Mouse (Mus musculus): ENCODE data around the gene Armc5. TPM values are rescaled to one million over a fixed set of nuclear protein-coding genes. Genes with fewer than 3 reads are reported as not detected.

Gene Armc5
- polyA plus RNA-seq, 1 experiment from 2014 or later: 17.3 TPM

DNA sequence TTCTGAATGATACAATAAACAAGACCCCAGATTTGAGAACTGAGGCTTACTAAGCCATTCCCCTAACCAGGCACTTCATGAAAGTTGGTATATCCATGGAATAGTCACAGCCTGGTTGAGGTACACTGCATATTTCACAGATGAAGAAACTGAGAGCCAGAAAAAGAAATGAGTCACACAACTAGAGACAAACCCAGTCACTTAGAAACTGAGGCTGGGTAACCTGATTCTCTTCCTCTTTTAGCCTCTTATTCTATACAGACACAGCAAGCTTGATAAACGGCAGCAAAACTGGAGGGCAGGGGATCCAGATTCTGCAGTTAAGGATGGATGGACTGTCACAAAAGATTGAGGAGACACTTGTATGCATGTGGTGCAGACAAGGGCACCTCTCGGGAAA, 2.3 kb upstream of the Armc5 start:
- TF ChIP-seq CTCF (IDR thresholded peaks at IDR 0.05): no peak
- CTCF ChIA-PET: no interaction called here
- ATAC-seq (no peak), DNase-seq (ENCODE audit: low read depth, low spot score) (no peak)
- H3K27me3 ChIP-seq: no peaks in the 10 kb centered on the region
- POLR2A ChIA-PET: no interaction called here
- in situ Hi-C loops (cut with MboI; ENCODE audit: low pct_unique_long_range_greater_than_20kb): no loop called here

GRCm38 (mm10) chr7:128235481-128235880, 1.7 kb upstream of the Armc5 start:
- no peak for TF ChIP-seq CTCF (IDR thresholded peaks at IDR 0.05)
- DNase-seq (ENCODE audit: low read depth, low spot score): no peak
- no peaks in the 10 kb centered on the region for H3K27me3 ChIP-seq
- POLR2A ChIA-PET: interaction anchor here (0.7 kb wide), 1 partner anchor 26 kb away, joined by 5 read pairs; no protein-coding TSS in a partner anchor
- in situ Hi-C loops (cut with MboI; ENCODE audit: low pct_unique_long_range_greater_than_20kb): no loop called here
- ATAC-seq: no peak
- CTCF ChIA-PET: interaction anchor here (2.2 kb wide), 1 partner anchor 10 kb away, joined by 6 read pairs; no protein-coding TSS in a partner anchor

DNA sequence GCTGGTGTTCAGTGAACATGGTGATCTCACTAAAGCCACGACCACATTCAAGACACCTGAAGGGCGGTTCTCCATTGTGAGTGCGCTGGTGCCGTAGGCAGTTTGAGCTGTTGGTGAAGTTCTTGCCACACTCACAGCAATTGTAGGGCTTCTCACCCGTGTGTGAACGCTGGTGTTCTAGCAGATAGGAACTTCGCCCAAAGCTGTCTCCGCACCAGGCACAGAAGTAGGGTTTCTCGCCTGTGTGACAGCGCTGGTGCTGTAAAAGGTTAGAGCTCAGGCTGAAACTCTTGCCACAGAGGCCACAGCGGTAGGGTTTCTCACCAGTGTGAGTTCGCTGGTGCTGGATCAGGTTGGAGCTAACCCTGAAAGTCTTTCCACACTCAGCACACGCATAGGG, 716 bp upstream of the Armc5 start:
- in situ Hi-C loops (cut with MboI; ENCODE audit: low pct_unique_long_range_greater_than_20kb): no loop called here
- ChIA-PET CTCF (interaction anchor here (1.0 to 2.2 kb wide), 5 partner anchors 11 to 108 kb away, joined by 3 to 6 read pairs (median 3); no protein-coding TSS in a partner anchor), POLR2A (interaction anchor here (2.8 kb wide), 1 partner anchor 10 kb away, joined by 13 read pairs; the partner anchor contains the start of gene Tgfb1i1)
- TF ChIP-seq CTCF (IDR thresholded peaks at IDR 0.05): no peak
- ATAC-seq: no peak
- DNase-seq (ENCODE audit: low read depth, low spot score): no peak
- no peaks in the 10 kb centered on the region for H3K27me3 ChIP-seq

DNA sequence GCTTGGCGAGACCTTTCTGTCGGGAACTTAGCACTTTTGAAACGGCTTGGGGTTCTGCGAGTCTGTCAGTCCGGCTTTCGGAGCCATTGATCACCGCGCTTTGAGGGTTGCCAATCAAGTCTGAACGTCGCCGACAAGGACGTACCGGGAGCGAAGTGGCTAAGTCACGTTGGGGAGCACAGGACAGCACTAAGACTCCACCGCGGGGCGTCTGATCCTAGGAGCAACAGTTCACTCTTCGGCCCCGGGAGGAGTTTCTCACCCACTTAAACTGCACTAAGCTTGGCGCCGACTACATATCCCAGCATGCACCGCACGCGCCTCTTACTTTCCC, 418 bp downstream of the Armc5 start:
- CTCF ChIA-PET: interaction anchor here (1.0 to 2.2 kb wide), 6 partner anchors 10 to 106 kb away, joined by 3 to 6 read pairs (median 3); partner anchors contain the start of gene Tgfb1i1
- ATAC-seq: no peak
- POLR2A ChIA-PET: interaction anchor here (0.9 to 2.8 kb wide), 2 partner anchors 9 to 11 kb away, joined by 3 to 13 read pairs; partner anchors contain the start of gene Tgfb1i1

GRCm38 (mm10) chr7:128237927-128238778, 1.0 kb downstream of the Armc5 start, which contains the start of gene 9130023H24Rik:
9130023H24Rik (minus strand) TSS chr7:128238031.
- in situ Hi-C loops (cut with MboI; ENCODE audit: low pct_unique_long_range_greater_than_20kb): no loop called here
- TF ChIP-seq CTCF (IDR thresholded peaks at IDR 0.05): no peak
- ATAC-seq (peak; percentile 88), DNase-seq (ENCODE audit: low read depth, low spot score) (peak; percentile 98)
- ChIA-PET POLR2A (interaction anchor here (0.8 to 2.8 kb wide), 3 partner anchors 8 to 14 kb away, joined by 3 to 13 read pairs (median 3); partner anchors contain the start of gene Tgfb1i1), CTCF (interaction anchor here (1.0 to 1.6 kb wide), 4 partner anchors 9 to 456 kb away, joined by 3 read pairs; partner anchors contain the start of gene Tgfb1i1)
- H3K27me3 ChIP-seq: no peaks in the 10 kb centered on the region

More for the DNA sequence above, 418 bp downstream of the Armc5 start:
- no peak for TF ChIP-seq CTCF (IDR thresholded peaks at IDR 0.05)
- in situ Hi-C loops (cut with MboI; ENCODE audit: low pct_unique_long_range_greater_than_20kb): no loop called here
- DNase-seq (ENCODE audit: low read depth, low spot score): no peak
- no peaks in the 10 kb centered on the region for H3K27me3 ChIP-seq

DNA sequence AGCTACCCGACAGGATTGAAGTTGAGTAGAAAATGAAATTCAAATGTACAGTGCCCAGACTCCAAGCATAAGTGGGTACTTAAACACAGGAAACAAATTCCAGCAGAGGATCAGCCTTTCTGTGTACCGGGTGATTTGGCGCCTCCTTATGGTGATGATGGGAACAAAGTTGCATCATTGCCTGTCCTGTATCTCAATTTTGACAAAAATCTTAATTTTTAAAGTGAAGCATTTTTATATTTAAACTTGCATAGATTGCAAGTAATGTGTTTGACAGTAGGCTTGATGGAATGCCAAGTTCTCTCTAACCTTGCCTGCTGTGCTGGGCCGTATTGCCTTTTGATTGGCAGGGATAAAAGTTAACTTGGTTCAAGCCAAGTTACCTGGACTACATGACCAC, 1.8 kb downstream of the Armc5 start:
- no peak for ATAC-seq
- POLR2A ChIA-PET: interaction anchor here (2.8 kb wide), 1 partner anchor 8 kb away, joined by 13 read pairs; the partner anchor contains the start of gene Tgfb1i1
- no peak for TF ChIP-seq CTCF (IDR thresholded peaks at IDR 0.05)
- no peak for DNase-seq (ENCODE audit: low read depth, low spot score)
- in situ Hi-C loops (cut with MboI; ENCODE audit: low pct_unique_long_range_greater_than_20kb): no loop called here
- H3K27me3 ChIP-seq: no peaks in the 10 kb centered on the region
- CTCF ChIA-PET: interaction anchor here (1.0 to 1.4 kb wide), 2 partner anchors 32 to 455 kb away, joined by 3 read pairs; no protein-coding TSS in a partner anchor

DNA sequence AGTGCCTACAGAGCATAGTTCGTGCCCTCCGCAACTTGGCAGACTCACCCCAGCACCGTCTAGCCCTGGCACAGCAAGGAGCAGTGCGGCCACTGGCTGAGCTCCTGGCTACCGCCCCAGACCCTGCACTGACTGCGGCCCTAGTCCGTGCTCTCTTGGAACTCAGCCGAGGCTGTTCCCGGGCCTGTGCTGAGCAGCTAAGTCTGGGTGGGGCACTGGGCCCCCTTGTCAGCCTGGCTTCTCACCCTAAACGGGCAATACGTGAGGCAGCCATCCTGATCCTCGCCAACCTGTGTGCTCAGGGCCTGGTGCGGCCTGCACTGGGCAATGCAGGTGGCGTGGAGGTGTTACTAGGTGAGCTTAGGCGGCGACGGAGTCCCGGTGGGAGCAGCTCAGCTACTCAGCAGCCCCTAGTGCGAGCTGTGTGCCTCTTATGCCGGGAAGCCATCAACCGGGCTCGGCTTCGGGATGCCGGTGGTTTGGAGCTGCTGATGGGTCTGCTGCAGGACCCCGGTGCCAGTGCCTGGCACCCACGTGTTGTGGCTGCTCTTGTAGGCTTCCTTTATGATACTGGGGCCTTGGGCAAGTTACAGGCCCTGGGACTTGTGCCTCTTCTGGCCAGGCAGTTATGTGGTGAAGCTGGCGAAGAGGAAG, 3.1 kb downstream of the Armc5 start:
- H3K27me3 ChIP-seq: no peaks in the 10 kb centered on the region
- in situ Hi-C loops (cut with MboI; ENCODE audit: low pct_unique_long_range_greater_than_20kb): no loop called here
- POLR2A ChIA-PET: interaction anchor here (1.1 kb wide), 2 partner anchors 9 to 12 kb away, joined by 3 read pairs; no protein-coding TSS in a partner anchor
- ATAC-seq: no peak
- DNase-seq (ENCODE audit: low read depth, low spot score): no peak
- CTCF ChIA-PET: no interaction called here
- no peak for TF ChIP-seq CTCF (IDR thresholded peaks at IDR 0.05)

GRCm38 (mm10) chr7:128242331-128242730, 5.2 kb downstream of the Armc5 start:
- CTCF ChIA-PET: no interaction called here
- no peak for DNase-seq (ENCODE audit: low read depth, low spot score)
- ATAC-seq: no peak
- TF ChIP-seq CTCF (IDR thresholded peaks at IDR 0.05): no peak
- POLR2A ChIA-PET: no interaction called here
- in situ Hi-C loops (cut with MboI; ENCODE audit: low pct_unique_long_range_greater_than_20kb): no loop called here
- H3K27me3 ChIP-seq: no peaks in the 10 kb centered on the region

DNA sequence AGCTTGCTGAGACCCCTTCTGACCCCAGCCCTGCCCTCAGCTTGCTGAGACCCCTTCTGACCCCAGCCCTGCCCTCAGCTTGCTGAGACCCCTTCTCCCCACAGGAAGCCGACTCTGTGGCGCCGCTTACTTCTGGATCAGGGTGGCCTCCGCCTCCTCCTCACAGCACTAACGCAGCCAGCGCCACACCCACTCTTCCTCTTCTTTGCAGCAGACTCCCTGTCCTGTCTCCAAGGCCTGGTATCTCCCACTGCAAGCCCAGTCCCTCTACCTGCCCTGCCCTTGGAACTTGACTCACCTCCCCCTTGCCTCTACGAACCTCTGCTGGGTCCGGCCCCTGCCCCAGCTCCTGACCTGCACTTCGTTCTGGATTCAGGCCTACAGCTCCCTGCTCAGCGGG, 6.8 kb downstream of the Armc5 start:
- in situ Hi-C loops (cut with MboI; ENCODE audit: low pct_unique_long_range_greater_than_20kb): no loop called here
- DNase-seq (ENCODE audit: low read depth, low spot score) (no peak), ATAC-seq (no peak)
- no peaks in the 10 kb centered on the region for H3K27me3 ChIP-seq
- no peak for TF ChIP-seq CTCF (IDR thresholded peaks at IDR 0.05)
- CTCF ChIA-PET: interaction anchor here (1.1 kb wide), 1 partner anchor 105 kb away, joined by 4 read pairs; no protein-coding TSS in a partner anchor
- POLR2A ChIA-PET: no interaction called here

DNA sequence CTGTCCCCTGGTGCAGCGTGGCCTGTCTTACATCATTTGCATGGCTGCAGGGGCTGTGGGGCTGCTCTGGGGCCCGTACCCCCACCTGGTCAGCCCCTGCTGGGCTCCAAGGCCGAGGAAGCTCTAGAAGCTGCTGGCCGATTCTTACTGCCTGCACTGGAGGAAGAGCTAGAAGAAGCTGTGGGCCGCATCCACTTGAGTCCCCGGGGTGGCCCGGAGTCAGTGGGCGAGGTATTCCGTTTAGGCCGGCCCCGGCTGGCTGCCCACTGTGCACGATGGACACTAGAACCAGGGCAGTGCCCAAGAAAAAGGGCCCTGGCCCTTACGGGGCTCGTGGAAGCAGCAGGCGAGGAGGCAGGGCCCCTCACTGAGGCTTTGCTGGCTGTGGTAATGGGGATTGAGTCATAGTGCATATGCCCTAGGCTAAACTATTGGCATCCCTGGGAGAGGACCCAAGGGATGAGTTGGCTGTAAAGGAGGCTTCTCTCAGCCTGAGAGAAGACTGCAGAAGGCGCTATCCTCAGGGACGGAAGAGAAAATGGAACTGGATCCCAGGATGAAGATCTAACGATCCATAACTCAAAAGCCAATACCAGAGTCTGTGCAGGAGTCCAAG, 7.4 kb downstream of the Armc5 start:
- in situ Hi-C loops (cut with MboI; ENCODE audit: low pct_unique_long_range_greater_than_20kb): loop anchor here (5.0 kb wide), 3 partner anchors 48 to 458 kb away; no protein-coding TSS in a partner anchor

More for the DNA sequence above, 7.4 kb downstream of the Armc5 start:
- DNase-seq (ENCODE audit: low read depth, low spot score) (peak; percentile 57), ATAC-seq (peak; percentile 48)
- ChIA-PET CTCF (interaction anchor here (1.1 kb wide), 1 partner anchor 105 kb away, joined by 4 read pairs; no protein-coding TSS in a partner anchor), POLR2A (no interaction called here)
- TF ChIP-seq CTCF (IDR thresholded peaks at IDR 0.05): no peak
- H3K27me3 ChIP-seq: no peaks in the 10 kb centered on the region
